Mouse (Mus musculus) midbrain, embryonic 10.5 days (tissue): ENCODE results near the gene Arhgap45. TPM values are rescaled to one million over a fixed set of nuclear protein-coding genes. Genes with fewer than 3 reads are reported as not detected.

Experiments
- DNase-seq: peaks from one replicate; pipeline ENCODE4 v3.0.0-alpha.2; 2017; ENCODE audit warnings: low spot score
- H3K27ac ChIP-seq: fragments of 300-500 bp; sonication (generic); replicated peaks from 2 replicates; pipeline ENCODE4 v1.5.1; 2016; ENCODE audit warnings: mild to moderate bottlenecking
- H3K27me3 ChIP-seq: fragments of 300-500 bp; sonication (generic); 2 replicates; pipeline ENCODE4 v1.6.1; 2016; ENCODE audit warnings: low read depth, mild to moderate bottlenecking; ENCODE audit not compliant: poor library complexity, severe bottlenecking
- H3K36me3 ChIP-seq: fragments of 300-500 bp; sonication (generic); 2 replicates; pipeline ENCODE4 v1.6.1; 2016; ENCODE audit warnings: mild to moderate bottlenecking, moderate library complexity
- H3K4me1 ChIP-seq: fragments of 300-500 bp; sonication (generic); 2 replicates; pipeline ENCODE4 v1.6.1; 2016
- H3K4me3 ChIP-seq: fragments of 300-500 bp; sonication (generic); 2 replicates; pipeline ENCODE4 v1.5.1; 2016; ENCODE audit warnings: mild to moderate bottlenecking, moderate library complexity
- H3K9me3 ChIP-seq: fragments of 300-500 bp; sonication (generic); replicated peaks from 2 replicates; pipeline ENCODE4 v1.6.1; 2016; ENCODE audit warnings: mild to moderate bottlenecking
- WGBS: fragments of 180-500 bp; shearing (Covaris S2); methylation state at CpG from one replicate; pipeline ENCODE4 v1.1.7; 2016; 5-methylcytosine and 5-hydroxymethylcytosine counted together
- polyA plus RNA-seq: library from polyadenylated mRNA; unstranded; fragments of >200 nt; fragmentation: Nextera tagmentation; extraction: Ambion mirVana; gene quantifications from 2 replicates; pipeline ENCODE4 v1.2.1, GENCODE M21; 2016

Gene Arhgap45
- polyA plus RNA-seq, 1 experiment from 2014 or later, result 7.9 TPM

- H3K9me3 ChIP-seq, result no peaks in the 10 kb centered on the region
- no peak overlapping the region for H3K4me3 ChIP-seq
- no peak overlapping the region for H3K27ac ChIP-seq
- H3K27me3 ChIP-seq, result no peaks in the 10 kb centered on the region
- peaks cover 45% of the 10 kb centered on the region for H3K4me1 ChIP-seq
- 89% methylated on average over 4 of the region's 4 CpGs for WGBS
- no peak for DNase-seq
- peaks cover 62% of the 10 kb centered on the region for H3K36me3 ChIP-seq
These were observed 40.1 kb downstream of the Arhgap45 start for GRCm38 (mm10) chr10:80056506-80056905.

- H3K27ac ChIP-seq, result no peak overlapping the region
- peaks cover 68% of the 10 kb centered on the region for H3K36me3 ChIP-seq
These were observed 40.7 kb downstream of the Arhgap45 start for GRCm38 (mm10) chr10:80056976-80057682.

GRCm38 (mm10) chr10:80057683-80058326 is 41.4 kb downstream of the Arhgap45 start:
- DNase-seq, result no peak
- Histone ChIP-seq H3K4me1 (peaks cover 32% of the 10 kb centered on the region), H3K27me3 (no peaks in the 10 kb centered on the region), H3K36me3 (peaks cover 75% of the 10 kb centered on the region), H3K27ac (no peak overlapping the region), H3K9me3 (no peaks in the 10 kb centered on the region), H3K4me3 (no peak overlapping the region)
- WGBS, result 81% methylated on average over 30 of the region's 30 CpGs

More at GRCm38 (mm10) chr10:80056976-80057682, 40.7 kb downstream of the Arhgap45 start:
- H3K4me1 ChIP-seq, result peaks cover 38% of the 10 kb centered on the region
- H3K27me3 ChIP-seq, result no peaks in the 10 kb centered on the region
- WGBS, result 90% methylated on average over 27 of the region's 27 CpGs
- no peak for DNase-seq
- H3K9me3 ChIP-seq, result no peaks in the 10 kb centered on the region
- no peak overlapping the region for H3K4me3 ChIP-seq

GRCm38 (mm10) chr10:80063104-80063503 is 46.7 kb downstream of the Arhgap45 start:
- Histone ChIP-seq H3K4me3 (no peak overlapping the region), H3K4me1 (no peaks in the 10 kb centered on the region), H3K36me3 (peaks cover 83% of the 10 kb centered on the region), H3K27ac (no peak overlapping the region), H3K27me3 (no peaks in the 10 kb centered on the region), H3K9me3 (no peaks in the 10 kb centered on the region)
- DNase-seq, result no peak
- WGBS, result 95% methylated on average over 5 of the region's 5 CpGs

- Histone ChIP-seq H3K4me3 (no peak overlapping the region), H3K27me3 (no peaks in the 10 kb centered on the region), H3K4me1 (no peaks in the 10 kb centered on the region), H3K9me3 (no peaks in the 10 kb centered on the region), H3K27ac (0 out of 2 replicates have a peak overlapping the region, but pooled peaks have one; percentile 28), H3K36me3 (peaks cover 74% of the 10 kb centered on the region)
- WGBS, result 73% methylated on average over 23 of the region's 23 CpGs
- no peak for DNase-seq
These were observed 47.6 kb downstream of the Arhgap45 start for GRCm38 (mm10) chr10:80063877-80064650.

- Histone ChIP-seq H3K36me3 (peaks cover 27% of the 10 kb centered on the region), H3K9me3 (no peaks in the 10 kb centered on the region), H3K4me3 (no peak overlapping the region), H3K27ac (no peak overlapping the region), H3K27me3 (no peaks in the 10 kb centered on the region), H3K4me1 (peaks cover 11% of the 10 kb centered on the region)
- 90% methylated on average over 6 of the region's 7 CpGs for WGBS
- DNase-seq, result no peak
These were observed 52.8 kb downstream of the Arhgap45 start for GRCm38 (mm10) chr10:80069251-80069650.

- Histone ChIP-seq H3K4me1 (peaks cover 15% of the 10 kb centered on the region), H3K27ac (no peak overlapping the region), H3K4me3 (no peak overlapping the region)
These were observed 53.5 kb downstream of the Arhgap45 start for GRCm38 (mm10) chr10:80069948-80070450.

GRCm38 (mm10) chr10:80070837-80071515 is 54.5 kb downstream of the Arhgap45 start:
- no peak overlapping the region for H3K4me3 ChIP-seq
- H3K9me3 ChIP-seq, result no peaks in the 10 kb centered on the region
- DNase-seq, result no peak
- 0 out of 2 replicates have a peak overlapping the region, but pooled peaks have one; percentile 35 for H3K27ac ChIP-seq
- 75% methylated on average over 9 of the region's 9 CpGs for WGBS
- H3K36me3 ChIP-seq, result peaks cover 16% of the 10 kb centered on the region
- peaks cover 25% of the 10 kb centered on the region for H3K4me1 ChIP-seq
- 0 out of 2 replicates have a peak, but pooled peaks cover 6% of the 10 kb centered on the region for H3K27me3 ChIP-seq

More at GRCm38 (mm10) chr10:80069948-80070450, 53.5 kb downstream of the Arhgap45 start:
- Histone ChIP-seq H3K27me3 (0 out of 2 replicates have a peak, but pooled peaks cover 3% of the 10 kb centered on the region), H3K36me3 (peaks cover 20% of the 10 kb centered on the region), H3K9me3 (no peaks in the 10 kb centered on the region)
- no peak for DNase-seq
- WGBS, result 91% methylated on average over 4 of the region's 4 CpGs

- no peak overlapping the region for H3K27ac ChIP-seq
- H3K9me3 ChIP-seq, result no peaks in the 10 kb centered on the region
- peaks cover 13% of the 10 kb centered on the region for H3K36me3 ChIP-seq
- WGBS, result 83% methylated on average over 3 of the region's 3 CpGs
- H3K4me1 ChIP-seq, result peaks cover 26% of the 10 kb centered on the region
- DNase-seq, result no peak
- 0 out of 2 replicates have a peak, but pooled peaks cover 6% of the 10 kb centered on the region for H3K27me3 ChIP-seq
- no peak overlapping the region for H3K4me3 ChIP-seq
These were observed 55.1 kb downstream of the Arhgap45 start for GRCm38 (mm10) chr10:80071516-80071900.

- H3K36me3 ChIP-seq, result 0 out of 2 replicates have a peak, but pooled peaks cover 6% of the 10 kb centered on the region
- 84% methylated on average over 20 of the region's 20 CpGs for WGBS
- 0 out of 2 replicates have a peak, but pooled peaks cover 6% of the 10 kb centered on the region for H3K27me3 ChIP-seq
- DNase-seq, result no peak
- H3K9me3 ChIP-seq, result no peaks in the 10 kb centered on the region
- no peak overlapping the region for H3K4me3 ChIP-seq
- peaks cover 26% of the 10 kb centered on the region for H3K4me1 ChIP-seq
- no peak overlapping the region for H3K27ac ChIP-seq
These were observed 56.4 kb downstream of the Arhgap45 start for GRCm38 (mm10) chr10:80072623-80073489.
